Mouse (Mus musculus) small intestine, adult 2 months (tissue): ENCODE measurements around the gene Gm42372. TPM values are rescaled to one million over a fixed set of nuclear protein-coding genes. Genes with fewer than 3 reads are reported as not detected.

ENCODE experiments used
- H3K27ac ChIP-seq: fragments of 200-500 bp; 2 replicates; pipeline ENCODE4 v1.5.1; 2012; ENCODE audit warnings: low read depth, low read length, control low read depth, inconsistent platforms; ENCODE audit not compliant: insufficient read depth
- H3K27me3 ChIP-seq: fragments of 200-500 bp; 2 replicates; pipeline ENCODE4 v1.6.1; 2012; ENCODE audit warnings: mild to moderate bottlenecking, moderate library complexity, low read length, inconsistent platforms; ENCODE audit not compliant: control insufficient read depth, insufficient read depth
- H3K36me3 ChIP-seq: fragments of 200-500 bp; 2 replicates; pipeline ENCODE4 v1.6.1; 2012; ENCODE audit warnings: mild to moderate bottlenecking, low read length, control low read depth, inconsistent platforms; ENCODE audit not compliant: control insufficient read depth, insufficient read depth
- H3K4me1 ChIP-seq: fragments of 200-500 bp; 2 replicates; pipeline ENCODE4 v1.6.1; 2012; ENCODE audit warnings: low read length, inconsistent platforms, mixed read lengths; ENCODE audit not compliant: control insufficient read depth, insufficient read depth, insufficient read length
- H3K4me3 ChIP-seq: fragments of 200-500 bp; 2 replicates; pipeline ENCODE4 v1.5.1; 2012; ENCODE audit warnings: low read depth, mild to moderate bottlenecking, control low read depth, inconsistent platforms, low read length, moderate library complexity
- CTCF ChIP-seq: fragments of 200-500 bp; IDR thresholded peaks from 2 replicates; pipeline ENCODE4 v1.5.1; 2012; ENCODE audit warnings: low read depth, mild to moderate bottlenecking, control low read depth, inconsistent platforms, low read length, moderate library complexity, mixed read lengths; ENCODE audit not compliant: insufficient replicate concordance, insufficient read length; ENCODE audit errors: extremely low read depth
- POLR2A ChIP-seq: fragments of 200-500 bp; IDR thresholded peaks from 2 replicates; pipeline ENCODE4 v1.6.1; 2012; ENCODE audit warnings: low read depth, mild to moderate bottlenecking, control low read depth, inconsistent platforms, low read length, moderate library complexity
- WGBS: fragments of 180-500 bp; shearing (Covaris S2); methylation state at CpG from one replicate; pipeline ENCODE4 v1.1.7; 2018; 5-methylcytosine and 5-hydroxymethylcytosine counted together
- polyA plus RNA-seq: library from polyadenylated mRNA; depleted of rRNA; stranded (reverse); fragments of >200 nt; gene quantifications from 2 replicates; pipeline ENCODE4 v1.2.3, GENCODE M21; 2012

Gm42372 gene
- polyA plus RNA-seq, 1 experiment, result 0.14 TPM

DNA sequence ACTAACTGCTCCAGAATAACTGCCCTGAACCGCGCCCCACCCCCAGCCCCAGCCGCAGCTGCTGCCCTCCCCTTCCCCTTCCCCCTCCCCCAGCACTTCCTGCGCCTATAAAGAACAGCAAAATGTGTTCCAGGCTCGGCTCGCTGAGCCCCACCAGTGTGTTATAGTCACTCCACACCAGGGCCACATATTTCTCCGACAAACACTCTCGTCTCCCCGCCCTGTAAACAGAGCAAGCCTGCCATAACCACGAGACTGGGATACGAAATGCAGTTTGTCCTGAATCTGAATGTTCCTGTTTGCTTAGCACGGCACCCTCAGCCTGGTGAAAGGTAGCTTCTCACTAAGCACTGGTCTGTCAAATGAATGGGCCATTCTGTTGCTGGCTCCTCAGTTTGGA is 2.5 kb upstream of the Gm42372 start:
- H3K27ac ChIP-seq, result no peak overlapping the region
- TF ChIP-seq POLR2A (no peak), CTCF (no peak)
- WGBS, result 2% methylated on average over 12 of the region's 12 CpGs
- no peaks in the 10 kb centered on the region for H3K36me3 ChIP-seq
- no peaks in the 10 kb centered on the region; the same call in 1 of the 2 replicates for H3K4me1 ChIP-seq
- no peaks in the 10 kb centered on the region for H3K27me3 ChIP-seq
- H3K4me3 ChIP-seq, result peak overlapping the region; percentile 39; the same call in 1 of the 2 replicates

DNA sequence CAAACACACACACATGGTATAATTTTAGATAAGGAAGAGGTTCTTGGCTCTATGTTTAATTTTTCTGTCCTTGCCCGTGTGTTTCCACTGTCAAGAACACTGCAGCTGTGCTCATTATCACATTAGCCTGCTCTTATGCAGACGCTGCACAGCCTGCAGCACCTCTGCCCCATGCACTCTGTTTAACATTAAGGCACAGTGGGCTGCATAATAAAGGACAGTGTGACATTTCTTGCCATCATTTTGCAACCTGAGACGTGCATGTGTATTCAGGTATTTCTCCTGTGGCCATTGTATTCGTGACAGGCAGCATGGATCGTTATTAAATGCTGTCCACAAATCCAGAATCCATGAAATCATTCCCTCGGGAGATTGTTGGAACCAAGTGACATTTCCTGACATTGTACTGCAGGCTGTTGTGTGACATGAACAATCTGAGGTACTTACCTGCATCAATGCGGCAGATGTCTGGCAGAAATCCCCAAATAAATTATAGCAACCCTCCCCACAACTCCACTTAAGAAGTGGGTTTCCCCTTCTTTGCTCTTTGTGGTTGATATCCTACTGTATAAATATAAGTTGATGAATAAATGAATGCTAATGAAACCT is 4.8 kb downstream of the Gm42372 start:
- TF ChIP-seq CTCF, result no peak
- no peak for TF ChIP-seq POLR2A
- Histone ChIP-seq H3K36me3 (no peaks in the 10 kb centered on the region), H3K27ac (no peak overlapping the region), H3K27me3 (no peaks in the 10 kb centered on the region), H3K4me1 (no peaks in the 10 kb centered on the region), H3K4me3 (no peak overlapping the region)
- WGBS, result 57% methylated on average over 7 of the region's 7 CpGs

DNA sequence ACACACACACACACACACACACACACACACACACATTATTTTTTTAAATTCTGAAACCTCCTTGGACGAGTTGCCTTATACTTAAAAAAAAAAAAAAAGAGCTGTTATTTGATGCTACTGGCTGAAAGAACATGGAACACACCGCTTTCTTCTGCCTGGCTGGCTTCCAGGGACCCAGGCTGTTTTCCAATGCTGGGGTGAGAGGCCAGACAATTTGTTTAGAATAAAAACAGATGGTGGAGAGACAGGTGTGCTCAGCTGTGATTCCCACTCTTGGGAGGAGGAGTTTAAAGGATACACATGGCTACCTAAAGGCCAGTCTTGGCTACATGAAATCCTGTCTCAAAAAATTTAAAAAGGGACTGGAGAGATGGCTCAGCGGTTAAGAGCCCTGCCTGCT is 5.5 kb downstream of the Gm42372 start:
- TF ChIP-seq POLR2A (no peak), CTCF (no peak)
- Histone ChIP-seq H3K4me3 (no peak overlapping the region), H3K27me3 (no peaks in the 10 kb centered on the region), H3K36me3 (no peaks in the 10 kb centered on the region), H3K4me1 (no peaks in the 10 kb centered on the region), H3K27ac (no peak overlapping the region)
- WGBS, result 39% methylated on average over 3 of the region's 3 CpGs

DNA sequence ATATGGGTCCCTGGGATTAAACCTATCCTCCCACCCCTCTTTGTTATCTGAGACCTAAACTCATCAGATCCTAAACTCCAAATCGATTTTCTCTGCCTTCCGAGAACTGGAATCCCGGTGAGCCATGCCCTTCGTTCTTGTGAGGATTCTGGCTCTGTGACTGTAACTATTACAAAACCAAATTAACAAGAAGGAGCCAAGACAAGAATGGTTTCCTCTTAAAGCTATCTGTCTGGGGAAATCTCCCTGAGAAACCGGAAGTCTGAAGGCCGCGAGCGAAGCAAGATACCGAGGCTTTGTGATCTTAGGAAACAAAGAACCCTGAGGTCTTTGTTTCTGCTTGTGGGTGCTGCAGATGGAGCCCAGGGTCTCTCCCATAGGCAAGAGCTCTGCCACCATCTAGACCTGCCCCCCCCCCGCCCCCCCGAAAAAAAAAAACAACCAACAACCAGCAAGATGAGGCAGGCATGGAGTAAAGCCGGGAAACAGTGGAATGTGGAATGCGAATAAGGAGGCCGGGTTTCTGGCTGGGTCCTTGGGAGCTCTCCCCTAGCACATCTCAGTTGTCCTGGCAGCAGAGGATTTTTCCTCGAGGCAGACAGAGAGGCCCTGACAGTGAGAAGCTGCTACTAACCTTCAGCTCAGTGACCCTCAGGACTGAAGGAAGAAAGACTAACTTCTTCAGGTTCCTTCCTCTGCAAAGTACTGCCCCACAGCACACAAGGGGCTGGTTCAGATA is 7.3 kb downstream of the Gm42372 start:
- Histone ChIP-seq H3K27me3 (0 out of 2 replicates have a peak, but pooled peaks cover 3% of the 10 kb centered on the region), H3K4me3 (no peak overlapping the region), H3K4me1 (no peaks in the 10 kb centered on the region), H3K36me3 (no peaks in the 10 kb centered on the region), H3K27ac (0 out of 2 replicates have a peak overlapping the region, but pooled peaks have one; percentile 40)
- TF ChIP-seq POLR2A, result no peak
- TF ChIP-seq CTCF, result no peak
- WGBS, result 37% methylated on average over 15 of the region's 15 CpGs

DNA sequence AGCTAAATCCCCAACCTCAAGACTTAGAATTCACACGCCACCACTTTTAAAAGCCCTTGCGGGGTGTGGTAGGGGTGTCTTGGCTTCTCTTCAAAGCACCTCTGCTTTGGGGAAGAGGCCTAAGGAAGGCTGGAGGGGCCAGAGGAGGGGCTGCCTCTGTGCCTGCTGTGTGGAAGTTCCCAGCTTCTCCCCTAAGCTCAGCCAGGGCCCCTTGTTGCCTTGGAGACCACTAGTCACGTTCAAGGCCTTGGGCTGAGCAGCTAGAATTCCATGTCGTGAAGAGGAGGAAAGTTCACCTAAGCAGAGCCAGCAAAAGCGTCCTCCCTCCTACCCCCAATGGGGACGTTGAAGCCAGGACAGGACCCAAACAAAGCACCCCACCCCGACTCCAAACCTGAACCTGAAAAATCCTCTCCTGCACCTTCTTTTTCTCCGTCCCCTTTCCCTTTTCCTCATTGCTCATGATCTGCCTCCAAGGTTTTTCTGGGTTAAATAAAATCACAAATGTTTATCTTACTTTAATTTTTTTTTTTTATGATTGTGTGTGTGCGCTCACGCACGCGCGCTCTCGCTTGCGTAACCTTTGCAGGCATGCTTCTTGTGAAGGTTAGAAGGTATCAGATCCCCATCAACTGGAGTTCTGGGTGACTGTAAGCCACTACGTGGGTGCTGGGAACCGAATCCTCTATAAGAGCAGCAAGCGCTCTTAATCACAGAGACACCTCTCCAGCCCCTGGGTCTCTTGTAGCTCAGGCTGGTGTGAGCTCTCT is 9.0 kb downstream of the Gm42372 start:
- H3K27ac ChIP-seq, result no peak overlapping the region
- 43% methylated on average over 18 of the region's 18 CpGs for WGBS
- H3K4me1 ChIP-seq, result no peaks in the 10 kb centered on the region
- no peak for TF ChIP-seq POLR2A
- H3K4me3 ChIP-seq, result no peak overlapping the region
- 0 out of 2 replicates have a peak, but pooled peaks cover 3% of the 10 kb centered on the region for H3K27me3 ChIP-seq
- H3K36me3 ChIP-seq, result no peaks in the 10 kb centered on the region

DNA sequence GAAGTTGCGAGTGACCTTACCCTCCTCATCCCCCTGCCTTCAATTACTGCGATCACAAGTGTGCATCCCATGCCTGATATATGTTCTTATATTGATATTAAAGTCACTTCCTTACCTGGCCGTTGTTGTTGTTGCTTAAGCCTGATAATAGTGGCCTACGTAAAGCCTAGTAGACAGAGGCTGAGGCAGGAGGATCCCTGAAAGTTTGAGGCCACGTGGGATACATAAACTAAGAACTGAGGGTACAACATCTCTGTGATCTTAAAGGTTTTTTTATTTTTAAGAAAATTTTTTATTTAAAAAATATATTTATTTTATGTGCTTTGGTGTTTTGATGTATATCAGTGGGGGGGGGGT is 9.5 kb downstream of the Gm42372 start, which contains the start of gene Ccdc8:
TSS of gene Ccdc8 (plus strand) at position 258 of the 357 bp plus-strand sequence.
- TF ChIP-seq POLR2A, result no peak
- WGBS, result 89% methylated on average over 5 of the region's 5 CpGs
- Histone ChIP-seq H3K4me1 (no peaks in the 10 kb centered on the region), H3K27me3 (0 out of 2 replicates have a peak, but pooled peaks cover 3% of the 10 kb centered on the region), H3K4me3 (no peak within 1 kb of the TSS; the same call in 1 of the 2 replicates), H3K27ac (no peak within 1 kb of the TSS), H3K36me3 (no peaks in the 10 kb centered on the region)
